Mouse (Mus musculus) myocyte (in vitro differentiated cells): ENCODE data around the gene Crisp2. TPM values are rescaled to one million over a fixed set of nuclear protein-coding genes. Genes with fewer than 3 reads are reported as not detected.
A peak's percentile ranks its signal among the peaks of the same experiment; 100 is the strongest.
"Not testable (repeated sequence)": the region's sequence is repeated elsewhere in the genome, so short reads cannot be mapped to it uniquely, and the experiment has no call there.

ENCODE experiments used
- H3K27me3 ChIP-seq: one replicate; pipeline ENCODE4 v1.6.1; 2011; ENCODE audit not compliant: control insufficient read depth, insufficient read depth, insufficient read length
- H3K36me3 ChIP-seq: one replicate; pipeline ENCODE4 v1.6.1; 2011; ENCODE audit not compliant: control insufficient read depth, insufficient read depth
- H3K4me2 ChIP-seq: one replicate; pipeline ENCODE4 v1.6.1; 2011; ENCODE audit warnings: low read depth, control low read depth
- H3K4me3 ChIP-seq: one replicate; pipeline ENCODE4 v1.5.1; 2011; ENCODE audit warnings: mild to moderate bottlenecking, control low read depth, moderate library complexity
- H3K79me2 ChIP-seq: one replicate; pipeline ENCODE4 v1.6.1; 2011; ENCODE audit not compliant: control insufficient read depth, insufficient read depth
- H3ac ChIP-seq: one replicate; pipeline ENCODE4 v1.6.1; 2011; ENCODE audit not compliant: control insufficient read depth, insufficient read length
- CEBPB ChIP-seq: IDR thresholded peaks from 2 replicates; pipeline ENCODE4 v1.6.1; 2011; ENCODE audit warnings: mild to moderate bottlenecking, moderate library complexity; ENCODE audit not compliant: poor library complexity, insufficient read depth, severe bottlenecking
- E2F4 ChIP-seq: IDR thresholded peaks from one replicate; pipeline ENCODE4 v1.6.1; 2011; ENCODE audit warnings: mild to moderate bottlenecking, control low read depth, moderate library complexity; ENCODE audit not compliant: insufficient read depth
- MAX ChIP-seq: IDR thresholded peaks from one replicate; pipeline ENCODE4 v1.6.1; 2011; ENCODE audit warnings: low read depth, mild to moderate bottlenecking, control low read depth
- MYOD1 ChIP-seq, 3 experiments: IDR thresholded peaks; one replicate each; pipeline ENCODE4 v1.6.1; 2011; ENCODE audit warnings: control low read depth in 2 of 3, low read depth in 2 of 3, mild to moderate bottlenecking in 2 of 3, moderate library complexity in 1 of 3; ENCODE audit not compliant: insufficient read length in 2 of 3, control insufficient read depth in 1 of 3
- MYOG ChIP-seq, 3 experiments: IDR thresholded peaks; one replicate each; pipeline ENCODE4 v1.6.1; 2011; ENCODE audit warnings: control low read depth in 2 of 3, low read depth in 2 of 3, mild to moderate bottlenecking in 2 of 3; ENCODE audit not compliant: insufficient read length in 2 of 3, control insufficient read depth in 1 of 3, insufficient read depth in 1 of 3
- POLR2A ChIP-seq: IDR thresholded peaks from one replicate; pipeline ENCODE4 v1.6.1; 2011; ENCODE audit warnings: low read depth, mild to moderate bottlenecking, control low read depth, moderate library complexity; ENCODE audit not compliant: insufficient read length
- POLR2AphosphoS2 ChIP-seq: IDR thresholded peaks from one replicate; pipeline ENCODE4 v1.6.1; 2011; ENCODE audit warnings: low read depth, control low read depth; ENCODE audit not compliant: insufficient read length
- REST ChIP-seq: IDR thresholded peaks from one replicate; pipeline ENCODE4 v1.6.1; 2011; ENCODE audit warnings: mild to moderate bottlenecking, control low read depth, moderate library complexity; ENCODE audit not compliant: insufficient read depth, insufficient read length
- SRF ChIP-seq: IDR thresholded peaks from one replicate; pipeline ENCODE4 v1.6.1; 2011; ENCODE audit warnings: low read depth; ENCODE audit not compliant: control insufficient read depth, insufficient read length
- TCF12 ChIP-seq: IDR thresholded peaks from one replicate; pipeline ENCODE4 v1.6.1; 2011; ENCODE audit warnings: mild to moderate bottlenecking, control low read depth; ENCODE audit not compliant: poor library complexity, insufficient read depth, severe bottlenecking
- TCF3 ChIP-seq: IDR thresholded peaks from one replicate; pipeline ENCODE4 v1.6.1; 2011; ENCODE audit warnings: low read depth, control low read depth; ENCODE audit not compliant: insufficient read length
- USF1 ChIP-seq: IDR thresholded peaks from one replicate; pipeline ENCODE4 v1.6.1; 2011; ENCODE audit warnings: low read depth, mild to moderate bottlenecking, control low read depth, moderate library complexity
- polyA plus RNA-seq: library from polyadenylated mRNA; unstranded; fragments of >200 nt; fragmentation: generic; extraction: Trizol; gene quantifications from one replicate; pipeline ENCODE4 v1.2.1, GENCODE M21; 2012; ENCODE audit warnings: missing spikeins

Gene Crisp2
- polyA plus RNA-seq, 1 experiment = not detected

DNA sequence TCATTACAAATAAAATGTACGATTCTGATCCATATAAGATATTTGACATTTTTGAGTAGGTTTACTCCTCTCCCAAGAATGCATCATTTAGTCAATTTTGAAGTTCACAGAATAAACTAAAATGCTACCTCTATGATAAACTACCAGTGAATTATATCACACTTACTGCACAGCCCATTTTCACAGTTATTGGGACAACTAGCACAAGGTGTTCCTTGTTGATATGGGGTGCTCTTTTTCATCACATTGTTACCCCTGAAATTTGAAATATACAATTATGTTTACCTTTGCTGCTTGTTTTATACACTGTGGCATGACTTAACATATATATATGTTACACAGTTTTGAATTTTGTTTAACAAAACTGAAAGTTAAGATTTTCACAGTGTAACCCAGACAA lies 39.7 kb downstream of the Crisp2 start:
- TF ChIP-seq POLR2A (no peak), POLR2AphosphoS2 (no peak)

DNA sequence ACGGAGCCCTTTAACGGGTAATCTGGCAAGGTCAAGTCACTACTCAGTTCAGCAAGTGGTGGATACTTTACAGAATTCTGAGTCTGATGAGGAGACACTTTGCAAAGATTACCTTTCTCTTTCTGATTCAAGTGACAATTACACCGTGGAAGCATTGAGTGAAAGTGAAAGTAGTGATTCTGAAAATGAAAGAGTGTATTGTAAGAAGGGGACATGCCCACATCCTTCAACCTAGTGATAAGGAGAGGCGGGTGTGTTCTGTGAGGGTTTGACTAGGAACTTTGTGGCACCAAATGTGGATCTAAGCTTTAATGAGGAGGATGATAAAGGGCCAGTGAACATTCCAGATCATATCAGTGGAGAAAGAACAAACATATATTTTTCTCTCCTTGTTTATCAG lies 43.1 kb downstream of the Crisp2 start:
- no peak for TF ChIP-seq MYOG (IDR thresholded peaks at IDR 0.05; ENCODE audit: control insufficient read depth in 1 of 3, insufficient read depth in 1 of 3, insufficient read length in 2 of 3, low read depth in 2 of 3)
- TF ChIP-seq MAX = no peak
- no peak for TF ChIP-seq E2F4
- TF ChIP-seq TCF3 = no peak
- no peak for TF ChIP-seq MYOD1 (IDR thresholded peaks at IDR 0.05; ENCODE audit: control insufficient read depth in 1 of 3, insufficient read length in 2 of 3, low read depth in 2 of 3)
- no peak for TF ChIP-seq POLR2AphosphoS2
- no peak overlapping the region for H3K4me3 ChIP-seq
- H3K4me2 ChIP-seq = peak overlapping the region; percentile 34
- H3K79me2 ChIP-seq = no peaks in the 10 kb centered on the region
- no peaks in the 10 kb centered on the region for H3K36me3 ChIP-seq
- no peaks in the 10 kb centered on the region for H3K27me3 ChIP-seq
- H3ac ChIP-seq = no peak overlapping the region

More for the DNA sequence above, 39.7 kb downstream of the Crisp2 start:
- H3K4me3 ChIP-seq = no peak overlapping the region
- H3K27me3 ChIP-seq = no peaks in the 10 kb centered on the region
- H3K36me3 ChIP-seq = no peaks in the 10 kb centered on the region
- no peak overlapping the region for H3ac ChIP-seq
- H3K79me2 ChIP-seq = no peaks in the 10 kb centered on the region
- H3K4me2 ChIP-seq = no peak overlapping the region

DNA sequence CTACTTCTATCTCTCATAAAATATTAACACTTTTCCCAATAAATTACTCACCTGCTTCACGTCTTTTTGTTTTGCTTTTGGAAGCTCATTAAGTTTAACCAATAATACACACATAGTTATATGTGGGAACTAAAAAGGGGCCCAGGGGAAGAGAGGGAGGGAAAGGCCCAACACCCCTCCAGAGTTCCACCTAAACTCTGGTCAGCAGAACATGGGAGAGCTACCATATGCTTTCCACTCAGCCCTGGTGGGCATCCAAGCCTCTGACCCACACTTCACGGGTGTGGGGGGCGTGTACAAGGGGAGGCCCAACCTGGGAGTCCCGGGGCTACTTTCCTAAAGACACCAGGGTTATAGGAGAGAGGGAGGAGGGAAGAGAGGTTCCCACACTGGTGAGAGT lies 75.1 kb downstream of the Crisp2 start:
- H3K79me2 ChIP-seq = no peaks in the 10 kb centered on the region
- no peak overlapping the region for H3K4me2 ChIP-seq
- no peaks in the 10 kb centered on the region for H3K36me3 ChIP-seq
- H3K4me3 ChIP-seq = no peak overlapping the region
- TF ChIP-seq REST = no peak
- TF ChIP-seq TCF12 = no peak
- TF ChIP-seq MAX = no peak
- no peak for TF ChIP-seq E2F4
- no peak for TF ChIP-seq MYOD1 (IDR thresholded peaks at IDR 0.05; ENCODE audit: control insufficient read depth in 1 of 3, insufficient read length in 2 of 3, low read depth in 2 of 3)
- H3ac ChIP-seq = no peak overlapping the region
- no peaks in the 10 kb centered on the region for H3K27me3 ChIP-seq

DNA sequence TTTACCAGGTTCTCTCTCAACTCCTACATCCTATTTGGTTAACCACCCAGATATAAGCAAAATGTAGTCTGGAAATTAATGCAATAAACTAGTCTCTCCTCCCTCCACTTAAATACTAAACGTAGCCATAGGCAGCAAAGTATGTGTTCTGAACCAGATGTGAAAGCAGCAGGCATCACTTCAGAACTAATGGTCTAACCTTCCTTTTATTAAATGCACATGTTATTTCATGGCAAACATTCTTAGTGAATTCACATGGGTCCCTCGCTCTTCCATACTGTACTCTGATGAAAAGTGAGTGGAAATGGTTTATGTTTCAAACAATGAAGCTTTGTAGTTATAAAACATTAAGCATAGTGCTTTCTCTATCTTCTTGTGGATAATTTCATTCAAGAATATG lies 75.5 kb downstream of the Crisp2 start:
- TF ChIP-seq CEBPB = no peak
- no peak for TF ChIP-seq POLR2A
- no peak for TF ChIP-seq E2F4
- TF ChIP-seq REST = no peak
- Histone ChIP-seq H3K79me2 (no peaks in the 10 kb centered on the region), H3ac (no peak overlapping the region), H3K4me2 (no peak overlapping the region), H3K27me3 (no peaks in the 10 kb centered on the region), H3K36me3 (no peaks in the 10 kb centered on the region), H3K4me3 (no peak overlapping the region)

DNA sequence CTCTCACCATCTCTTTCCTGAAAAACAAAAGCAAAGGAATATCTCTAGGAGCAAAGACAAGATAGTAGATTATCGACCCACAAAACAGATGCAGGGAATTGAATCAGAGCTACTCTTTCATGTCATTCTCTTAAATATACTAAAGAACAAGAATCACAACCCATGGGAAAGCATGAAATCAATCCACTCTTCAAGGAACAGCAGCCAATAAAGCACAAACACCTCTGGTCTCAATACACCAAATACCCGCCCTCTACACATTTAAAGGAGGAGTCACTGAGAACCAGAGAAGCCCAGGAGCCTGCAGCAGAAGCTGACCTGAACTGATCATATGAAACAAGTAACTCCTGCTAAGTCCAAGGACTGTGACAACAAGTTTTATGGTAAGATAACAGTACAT lies 80.0 kb downstream of the Crisp2 start, which contains the start of gene Esp1:
Gene Esp1, plus strand, starts transcription at position 301 of the 400 bp plus-strand sequence.
- no peak within 1 kb of the TSS for H3ac ChIP-seq
- no peak within 1 kb of the TSS for H3K4me3 ChIP-seq
- H3K36me3 ChIP-seq = no peaks in the 10 kb centered on the region
- H3K27me3 ChIP-seq = no peaks in the 10 kb centered on the region
- TF ChIP-seq POLR2AphosphoS2 = no peak
- TF ChIP-seq CEBPB = no peak
- no peak for TF ChIP-seq SRF
- TF ChIP-seq USF1 = no peak
- no peak within 1 kb of the TSS for H3K4me2 ChIP-seq
- H3K79me2 ChIP-seq = no peaks in the 10 kb centered on the region

DNA sequence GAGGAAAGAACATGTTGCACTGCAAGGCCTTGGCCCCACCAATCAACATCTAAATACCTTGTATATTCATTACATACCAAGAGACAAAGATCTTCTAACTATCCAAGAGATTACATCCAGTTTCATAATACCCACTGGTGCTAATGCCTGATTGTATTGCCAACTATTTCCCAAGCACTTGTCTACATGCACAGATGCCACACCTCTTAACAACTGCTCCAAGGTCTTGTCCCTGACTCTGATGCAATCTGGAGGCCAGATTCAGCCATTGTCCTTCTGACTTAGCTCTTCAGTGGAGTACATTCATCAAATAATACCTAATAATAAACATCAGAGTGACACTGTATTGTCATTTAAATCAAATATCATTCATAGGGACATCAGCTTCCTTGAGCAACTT lies 89.7 kb downstream of the Crisp2 start:
- H3K4me2 ChIP-seq, H3K79me2 ChIP-seq, H3ac ChIP-seq, H3K36me3 ChIP-seq, H3K27me3 ChIP-seq, H3K4me3 ChIP-seq: not testable (repeated sequence)
